Mouse (Mus musculus): ENCODE data around the gene Ormdl3. TPM values are rescaled to one million over a fixed set of nuclear protein-coding genes. Genes with fewer than 3 reads are reported as not detected.

The Ormdl3 gene
- polyA plus RNA-seq, 1 experiment from 2014 or later, result 14.9 TPM

GRCm38 (mm10) chr11:98583571-98583970 lies 3.6 kb downstream of the Ormdl3 start:
- Histone ChIP-seq H3K9ac (no peak overlapping the region), H3K4me3 (replicated peaks; ENCODE audit: low read length) (no peak overlapping the region), H3K9me3 (ENCODE audit: control insufficient read depth, low read length) (no peaks in the 10 kb centered on the region), H3K4me2 (replicated peaks) (no peak overlapping the region), H3K4me1 (replicated peaks; ENCODE audit: control insufficient read depth, insufficient read depth, low read length) (peaks cover 26% of the 10 kb centered on the region), H3K36me3 (replicated peaks; ENCODE audit: control insufficient read depth, insufficient read depth) (peaks cover 28% of the 10 kb centered on the region), H3K27me3 (ENCODE audit: control insufficient read depth, insufficient read depth, low read length) (no peaks in the 10 kb centered on the region), H3K27ac (no peak overlapping the region)
- ATAC-seq (ENCODE audit: low FRiP score) (no peak), DNase-seq (ENCODE audit: low spot score) (no peak)
- 34% methylated on average over 3 of the region's 3 CpGs for WGBS

DNA sequence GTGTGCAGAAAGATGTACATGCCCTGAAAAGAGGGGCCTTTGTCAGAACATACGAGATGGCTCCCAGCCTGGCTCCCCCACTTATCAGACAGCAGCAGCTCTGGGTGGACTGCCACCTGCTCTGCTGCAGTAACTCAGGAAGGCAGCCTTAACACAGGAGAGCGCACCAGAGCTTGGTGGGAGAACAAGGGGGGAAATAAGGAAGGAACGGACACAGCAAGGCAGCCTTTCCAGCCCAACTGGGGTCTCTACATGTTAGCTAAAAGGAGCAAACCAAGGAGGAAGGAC lies 4.0 kb downstream of the Ormdl3 start:
- DNase-seq (ENCODE audit: low spot score) (no peak), ATAC-seq (ENCODE audit: low FRiP score) (no peak)
- no peak overlapping the region for H3K27ac ChIP-seq
- H3K4me2 ChIP-seq (replicated peaks), result no peak overlapping the region
- no peaks in the 10 kb centered on the region for H3K27me3 ChIP-seq (ENCODE audit: control insufficient read depth, insufficient read depth, low read length)
- H3K9ac ChIP-seq, result no peak overlapping the region
- H3K4me1 ChIP-seq (replicated peaks; ENCODE audit: control insufficient read depth, insufficient read depth, low read length), result peaks cover 23% of the 10 kb centered on the region
- H3K9me3 ChIP-seq (ENCODE audit: control insufficient read depth, low read length), result no peaks in the 10 kb centered on the region
- 91% methylated on average over 3 of the region's 3 CpGs for WGBS
- H3K36me3 ChIP-seq (replicated peaks; ENCODE audit: control insufficient read depth, insufficient read depth), result peaks cover 28% of the 10 kb centered on the region
- H3K4me3 ChIP-seq (replicated peaks; ENCODE audit: low read length), result no peak overlapping the region

DNA sequence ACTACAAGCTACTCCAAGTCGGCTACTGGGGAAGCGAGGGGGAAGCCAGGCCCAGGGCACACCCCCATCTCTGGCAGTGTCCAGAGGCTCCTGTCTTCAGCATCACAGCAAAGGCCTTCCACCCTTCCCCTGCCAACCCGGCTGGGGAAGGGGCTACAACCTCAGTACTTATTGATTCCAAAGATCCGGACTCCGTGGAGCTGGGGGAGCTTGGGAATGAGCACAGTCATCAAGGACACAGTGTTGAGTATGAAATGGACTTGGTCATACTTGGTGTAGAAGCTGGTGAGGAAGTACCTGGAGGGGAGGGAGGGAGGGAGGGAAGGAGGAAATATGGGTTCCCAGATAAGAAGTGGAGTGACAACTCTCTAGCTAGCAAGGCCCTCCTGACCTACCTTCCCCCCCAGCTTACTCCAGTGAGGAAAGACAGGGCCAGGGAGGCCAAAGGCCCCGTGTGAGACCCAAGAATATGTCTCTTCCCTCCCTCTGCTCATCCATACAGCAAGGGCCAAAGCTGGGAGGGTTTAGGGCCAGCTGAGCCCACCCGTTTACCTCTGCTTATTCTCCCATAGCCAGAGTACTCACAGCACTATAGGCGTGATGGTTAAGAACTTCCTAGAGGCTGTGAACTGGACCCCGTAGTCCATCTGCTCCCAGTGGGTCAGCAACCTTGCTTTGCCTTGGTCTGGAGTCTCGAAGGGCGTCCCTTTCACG lies 4.5 kb downstream of the Ormdl3 start:
- H3K27me3 ChIP-seq (ENCODE audit: control insufficient read depth, insufficient read depth, low read length), result no peaks in the 10 kb centered on the region
- no peak overlapping the region for H3K9ac ChIP-seq
- peaks cover 20% of the 10 kb centered on the region for H3K4me1 ChIP-seq (replicated peaks; ENCODE audit: control insufficient read depth, insufficient read depth, low read length)
- peaks cover 28% of the 10 kb centered on the region for H3K36me3 ChIP-seq (replicated peaks; ENCODE audit: control insufficient read depth, insufficient read depth)
- DNase-seq (ENCODE audit: low spot score), result no peak
- H3K4me2 ChIP-seq (replicated peaks), result no peak overlapping the region
- no peaks in the 10 kb centered on the region for H3K9me3 ChIP-seq (ENCODE audit: control insufficient read depth, low read length)
- ATAC-seq (ENCODE audit: low FRiP score), result no peak
- no peak overlapping the region for H3K4me3 ChIP-seq (replicated peaks; ENCODE audit: low read length)
- no peak overlapping the region for H3K27ac ChIP-seq
- 90% methylated on average over 12 of the region's 12 CpGs for WGBS

GRCm38 (mm10) chr11:98582030-98582388 lies 5.2 kb downstream of the Ormdl3 start:
- no peak for ATAC-seq (ENCODE audit: low FRiP score)
- no peaks in the 10 kb centered on the region for H3K9me3 ChIP-seq (ENCODE audit: control insufficient read depth, low read length)
- no peak overlapping the region for H3K4me3 ChIP-seq (replicated peaks; ENCODE audit: low read length)
- WGBS, result 86% methylated on average over 8 of the region's 8 CpGs
- H3K4me2 ChIP-seq (replicated peaks), result no peak overlapping the region
- H3K4me1 ChIP-seq (replicated peaks; ENCODE audit: control insufficient read depth, insufficient read depth, low read length), result peaks cover 16% of the 10 kb centered on the region
- no peaks in the 10 kb centered on the region for H3K27me3 ChIP-seq (ENCODE audit: control insufficient read depth, insufficient read depth, low read length)
- peaks cover 28% of the 10 kb centered on the region for H3K36me3 ChIP-seq (replicated peaks; ENCODE audit: control insufficient read depth, insufficient read depth)
- no peak overlapping the region for H3K9ac ChIP-seq
- no peak for DNase-seq (ENCODE audit: low spot score)
- H3K27ac ChIP-seq, result no peak overlapping the region

DNA sequence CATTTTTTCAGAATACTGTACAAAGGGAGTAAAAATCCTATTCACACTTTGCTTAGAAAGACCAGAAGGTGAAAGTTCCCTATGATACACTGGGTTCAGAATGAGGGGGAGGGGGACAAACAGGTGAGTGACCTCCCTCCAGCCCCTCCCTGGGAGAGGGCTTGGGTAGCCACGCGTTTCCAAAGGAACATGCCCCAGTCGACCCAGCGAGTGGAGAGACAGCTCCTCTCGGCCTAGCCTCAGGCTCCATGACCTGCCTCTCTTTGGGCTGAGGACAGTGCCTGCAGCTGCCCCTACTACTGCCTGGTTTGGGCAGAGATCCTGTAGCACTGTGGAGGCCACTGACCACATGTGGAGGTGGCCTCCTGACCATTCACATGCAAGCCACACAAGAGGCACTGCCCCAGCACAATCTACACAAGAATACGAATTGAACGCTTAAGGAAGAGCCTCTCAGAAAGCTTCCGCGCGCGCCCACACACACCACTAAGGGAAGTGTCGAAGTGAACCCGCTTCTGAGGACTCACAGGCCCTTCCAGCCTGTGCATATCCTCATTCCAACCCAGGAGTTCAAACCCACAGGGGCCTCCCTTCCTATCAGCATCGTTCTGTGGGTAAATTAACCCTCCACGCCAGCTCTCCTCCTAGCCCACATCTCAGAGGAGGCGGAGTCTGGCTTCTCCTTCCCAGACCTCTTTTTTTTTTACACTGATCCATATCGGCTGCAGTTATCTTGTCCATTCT lies 5.7 kb downstream of the Ormdl3 start:
- DNase-seq (ENCODE audit: low spot score) (no peak), ATAC-seq (ENCODE audit: low FRiP score) (no peak)
- no peak overlapping the region for H3K27ac ChIP-seq
- no peak overlapping the region for H3K4me3 ChIP-seq (replicated peaks; ENCODE audit: low read length)
- H3K36me3 ChIP-seq (replicated peaks; ENCODE audit: control insufficient read depth, insufficient read depth), result peaks cover 28% of the 10 kb centered on the region
- no peaks in the 10 kb centered on the region for H3K9me3 ChIP-seq (ENCODE audit: control insufficient read depth, low read length)
- H3K4me2 ChIP-seq (replicated peaks), result no peak overlapping the region
- H3K4me1 ChIP-seq (replicated peaks; ENCODE audit: control insufficient read depth, insufficient read depth, low read length), result peaks cover 15% of the 10 kb centered on the region
- no peak overlapping the region for H3K9ac ChIP-seq
- no peaks in the 10 kb centered on the region for H3K27me3 ChIP-seq (ENCODE audit: control insufficient read depth, insufficient read depth, low read length)
- WGBS, result 70% methylated on average over 17 of the region's 17 CpGs

- WGBS, result 78% methylated on average over 16 of the region's 16 CpGs
- no peak overlapping the region for H3K4me2 ChIP-seq (replicated peaks)
- ATAC-seq (ENCODE audit: low FRiP score) (no peak), DNase-seq (ENCODE audit: low spot score) (no peak)
- no peak overlapping the region for H3K4me3 ChIP-seq (replicated peaks; ENCODE audit: low read length)
- peaks cover 6% of the 10 kb centered on the region for H3K4me1 ChIP-seq (replicated peaks; ENCODE audit: control insufficient read depth, insufficient read depth, low read length)
- peaks cover 28% of the 10 kb centered on the region for H3K36me3 ChIP-seq (replicated peaks; ENCODE audit: control insufficient read depth, insufficient read depth)
- H3K27me3 ChIP-seq (ENCODE audit: control insufficient read depth, insufficient read depth, low read length), result no peaks in the 10 kb centered on the region
- no peaks in the 10 kb centered on the region for H3K9me3 ChIP-seq (ENCODE audit: control insufficient read depth, low read length)
- H3K27ac ChIP-seq, result no peak overlapping the region
- no peak overlapping the region for H3K9ac ChIP-seq
Measured at GRCm38 (mm10) chr11:98580301-98581121, 6.7 kb downstream of the Ormdl3 start.

DNA sequence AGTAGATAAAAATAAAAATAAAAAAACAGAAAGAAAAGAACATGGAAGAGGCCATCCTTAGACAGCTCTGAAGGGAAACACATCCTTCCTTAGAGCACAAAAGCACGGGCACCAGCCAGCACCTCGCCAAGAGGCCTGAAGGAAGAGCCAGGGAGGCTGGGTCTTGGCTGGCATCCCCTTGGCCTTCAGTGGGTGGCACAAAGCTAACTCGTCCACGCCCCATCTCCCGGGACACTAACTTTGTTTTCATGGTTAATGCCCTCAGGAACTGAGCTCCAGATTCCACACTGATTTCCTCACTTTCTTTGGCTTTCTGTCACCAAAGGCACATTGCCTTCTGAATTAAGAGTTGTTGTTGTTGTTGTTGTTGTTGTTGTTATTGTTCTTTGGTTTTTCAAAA lies 9.4 kb downstream of the Ormdl3 start:
- Histone ChIP-seq H3K27ac (no peak overlapping the region), H3K36me3 (replicated peaks; ENCODE audit: control insufficient read depth, insufficient read depth) (peaks cover 20% of the 10 kb centered on the region), H3K4me3 (replicated peaks; ENCODE audit: low read length) (no peak overlapping the region), H3K9ac (no peak overlapping the region), H3K27me3 (ENCODE audit: control insufficient read depth, insufficient read depth, low read length) (no peaks in the 10 kb centered on the region), H3K9me3 (ENCODE audit: control insufficient read depth, low read length) (no peaks in the 10 kb centered on the region), H3K4me1 (replicated peaks; ENCODE audit: control insufficient read depth, insufficient read depth, low read length) (no peaks in the 10 kb centered on the region), H3K4me2 (replicated peaks) (no peak overlapping the region)
- ATAC-seq (ENCODE audit: low FRiP score) (no peak), DNase-seq (ENCODE audit: low spot score) (no peak)
- 78% methylated on average over 5 of the region's 5 CpGs for WGBS

- no peak for ATAC-seq (ENCODE audit: low FRiP score)
- 77% methylated on average over 6 of the region's 6 CpGs for WGBS
Measured at GRCm38 (mm10) chr11:98569461-98569860, 17.7 kb downstream of the Ormdl3 start.

DNA sequence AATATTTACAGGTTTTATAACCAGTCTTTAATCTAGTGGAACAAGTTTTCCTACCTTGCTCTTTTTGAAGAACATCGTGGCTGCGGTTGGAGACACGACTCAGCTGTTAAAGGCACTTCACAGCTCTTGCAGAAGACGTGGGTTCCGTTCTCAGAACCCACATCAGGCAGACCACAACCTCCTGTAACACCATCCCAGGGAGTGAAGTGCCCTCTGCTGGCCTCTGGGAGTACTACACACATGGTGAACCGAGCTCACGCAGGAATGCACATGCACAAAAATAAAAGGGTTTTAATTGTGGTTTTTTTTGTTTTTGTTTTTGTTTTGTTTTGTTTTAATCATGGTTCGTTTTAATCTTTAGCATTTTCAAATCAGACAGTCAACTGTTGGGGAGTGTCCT lies 18.8 kb downstream of the Ormdl3 start:
- H3K27me3 ChIP-seq (ENCODE audit: control insufficient read depth, insufficient read depth, low read length), result no peaks in the 10 kb centered on the region
- H3K4me2 ChIP-seq (replicated peaks), result no peak overlapping the region
- no peak for ATAC-seq (ENCODE audit: low FRiP score)
- no peak for DNase-seq (ENCODE audit: low spot score)
- H3K27ac ChIP-seq, result no peak overlapping the region
- H3K9ac ChIP-seq, result no peak overlapping the region
- no peaks in the 10 kb centered on the region for H3K4me1 ChIP-seq (replicated peaks; ENCODE audit: control insufficient read depth, insufficient read depth, low read length)
- no peaks in the 10 kb centered on the region for H3K9me3 ChIP-seq (ENCODE audit: control insufficient read depth, low read length)
- 87% methylated on average over 8 of the region's 8 CpGs for WGBS
- H3K36me3 ChIP-seq (replicated peaks; ENCODE audit: control insufficient read depth, insufficient read depth), result no peaks in the 10 kb centered on the region
- H3K4me3 ChIP-seq (replicated peaks; ENCODE audit: low read length), result no peak overlapping the region

More at GRCm38 (mm10) chr11:98569461-98569860, 17.7 kb downstream of the Ormdl3 start:
- Histone ChIP-seq H3K4me3 (replicated peaks; ENCODE audit: low read length) (no peak overlapping the region), H3K9ac (no peak overlapping the region), H3K9me3 (ENCODE audit: control insufficient read depth, low read length) (no peaks in the 10 kb centered on the region), H3K27ac (no peak overlapping the region), H3K4me1 (replicated peaks; ENCODE audit: control insufficient read depth, insufficient read depth, low read length) (no peaks in the 10 kb centered on the region), H3K4me2 (replicated peaks) (no peak overlapping the region), H3K27me3 (ENCODE audit: control insufficient read depth, insufficient read depth, low read length) (no peaks in the 10 kb centered on the region), H3K36me3 (replicated peaks; ENCODE audit: control insufficient read depth, insufficient read depth) (no peaks in the 10 kb centered on the region)
- no peak for DNase-seq (ENCODE audit: low spot score)
